Mouse (Mus musculus) kidney, embryonic 14.5 days (tissue): ENCODE results near the gene Timm23. TPM values are rescaled to one million over a fixed set of nuclear protein-coding genes. Genes with fewer than 3 reads are reported as not detected.
"Not testable (repeated sequence)": the region's sequence is repeated elsewhere in the genome, so short reads cannot be mapped to it uniquely, and the experiment has no call there.

Source experiments
- ATAC-seq: fragments of 200-750 bp; cut with Nextera tagmentation; 2 replicates; pipeline ENCODE4 v1.8.0; 2017; ENCODE audit warnings: moderate number of reproducible peaks, mild to moderate bottlenecking, moderate TSS enrichment, moderate library complexity; ENCODE audit not compliant: low FRiP score, low TSS enrichment
- H3K27ac ChIP-seq: fragments of 300-500 bp; sonication (generic); 2 replicates; pipeline ENCODE4 v1.5.1; 2014; ENCODE audit warnings: low read depth, mild to moderate bottlenecking, low read length, moderate library complexity, mixed read lengths
- H3K27me3 ChIP-seq: fragments of 300-500 bp; sonication (generic); 2 replicates; pipeline ENCODE4 v1.6.1; 2014; ENCODE audit warnings: mild to moderate bottlenecking, low read length; ENCODE audit not compliant: control insufficient read depth, insufficient read depth
- H3K36me3 ChIP-seq: fragments of 300-500 bp; sonication (generic); 2 replicates; pipeline ENCODE4 v1.6.1; 2014; ENCODE audit warnings: low read length, mixed read lengths; ENCODE audit not compliant: control insufficient read depth, insufficient read depth
- H3K4me1 ChIP-seq: fragments of 300-500 bp; sonication (generic); 2 replicates; pipeline ENCODE4 v1.6.1; 2014; ENCODE audit warnings: low read length, mixed read lengths; ENCODE audit not compliant: control insufficient read depth, insufficient read depth
- H3K4me2 ChIP-seq: fragments of 300-500 bp; sonication (generic); replicated peaks from 2 replicates; pipeline ENCODE4 v1.6.1; 2014; ENCODE audit warnings: low read depth, mild to moderate bottlenecking, low read length
- H3K4me3 ChIP-seq: fragments of 300-500 bp; sonication (generic); 2 replicates; pipeline ENCODE4 v1.5.1; 2014; ENCODE audit warnings: mild to moderate bottlenecking, low read length
- H3K9ac ChIP-seq: fragments of 300-500 bp; sonication (generic); 2 replicates; pipeline ENCODE4 v1.6.1; 2014; ENCODE audit warnings: low read depth, mild to moderate bottlenecking, low read length, moderate library complexity
- H3K9me3 ChIP-seq: fragments of 300-500 bp; sonication (generic); 2 replicates; pipeline ENCODE4 v1.6.1; 2016; ENCODE audit warnings: low read length; ENCODE audit not compliant: control insufficient read depth
- WGBS: fragments of 180-500 bp; shearing (Covaris S2); extraction: QIAGEN DNeasy Blood & Tissue Kit; methylation state at CpG from one replicate; pipeline ENCODE4 v1.1.7; 2014; 5-methylcytosine and 5-hydroxymethylcytosine counted together
- polyA plus RNA-seq: library from polyadenylated mRNA; unstranded; fragments of >200 nt; fragmentation: Nextera tagmentation; extraction: Ambion mirVana; gene quantifications from 2 replicates; pipeline ENCODE4 v1.2.1, GENCODE M21; 2014

Gene Timm23
- polyA plus RNA-seq, 1 experiment from 2014 or later, result 335 TPM

DNA sequence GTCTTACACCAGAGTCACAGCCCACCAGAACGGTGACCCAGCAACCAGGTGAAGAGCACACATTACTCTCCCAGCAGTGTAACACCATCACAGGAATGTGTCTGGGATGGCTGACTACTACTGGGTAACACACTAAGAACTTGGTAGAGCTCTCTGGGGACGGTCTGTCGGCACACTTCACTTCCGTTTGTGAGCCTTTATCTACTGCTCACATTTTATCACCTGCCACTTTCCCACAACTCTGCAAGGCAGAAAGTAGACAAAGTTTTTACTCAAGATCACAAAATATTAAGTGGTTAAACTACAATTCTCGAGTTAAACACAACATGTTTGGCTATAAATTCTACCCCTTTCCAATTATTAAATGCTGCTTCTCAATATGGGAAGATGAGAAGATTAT lies 9.8 kb downstream of the Timm23 start:
- H3K36me3 ChIP-seq, result peaks cover 70% of the 10 kb centered on the region
- no peak for ATAC-seq
- H3K9ac ChIP-seq, result no peak overlapping the region
- H3K4me2 ChIP-seq, result no peak overlapping the region
- no peaks in the 10 kb centered on the region for H3K4me1 ChIP-seq
- no peak overlapping the region for H3K4me3 ChIP-seq
- H3K9me3 ChIP-seq, result no peaks in the 10 kb centered on the region
- H3K27me3 ChIP-seq, result no peaks in the 10 kb centered on the region
- WGBS, result 90% methylated on average over 5 of the region's 5 CpGs
- no peak overlapping the region for H3K27ac ChIP-seq

DNA sequence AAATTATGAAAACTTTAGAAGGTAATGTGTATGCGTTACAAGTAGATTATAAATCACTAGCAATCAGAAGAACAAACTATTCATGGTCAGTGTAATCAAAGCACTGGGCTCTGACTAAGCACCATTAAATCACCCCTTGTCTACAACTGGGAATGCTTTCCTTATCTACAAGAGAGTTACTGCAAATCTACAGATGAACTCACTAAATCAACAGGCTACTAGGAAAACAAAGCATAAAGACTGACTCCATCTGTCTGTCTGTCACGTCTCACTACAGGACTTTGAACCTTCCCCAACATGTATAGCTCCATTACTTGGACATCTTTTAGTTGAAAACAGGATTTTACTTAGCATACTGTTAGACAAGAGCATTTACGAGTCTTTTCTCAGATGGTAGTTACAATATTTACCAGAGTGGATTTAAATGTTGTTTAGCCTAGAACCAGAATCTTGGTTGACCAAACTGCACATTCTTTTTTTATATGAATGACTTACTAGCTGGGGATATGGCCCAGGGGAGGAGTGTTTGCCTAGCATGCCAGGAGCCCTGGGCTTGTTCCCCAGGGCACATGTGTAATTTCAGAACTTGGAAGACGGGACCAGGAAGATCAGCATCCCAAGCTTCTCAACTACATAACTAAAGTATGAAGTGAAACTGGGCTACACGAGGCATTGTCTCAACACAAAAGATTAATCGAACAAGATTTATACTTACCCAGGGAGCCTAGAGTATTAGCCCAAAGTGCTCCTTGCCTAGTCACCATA lies 10.9 kb downstream of the Timm23 start:
- WGBS, result 71% methylated on average over 6 of the region's 6 CpGs
- no peaks in the 10 kb centered on the region for H3K4me1 ChIP-seq
- ATAC-seq, result no peak
- H3K27me3 ChIP-seq, result no peaks in the 10 kb centered on the region
- H3K36me3 ChIP-seq, result peaks cover 75% of the 10 kb centered on the region
- no peak overlapping the region; the same call in 1 of the 2 replicates for H3K27ac ChIP-seq
- H3K9me3 ChIP-seq, result no peaks in the 10 kb centered on the region
- no peak overlapping the region for H3K4me3 ChIP-seq
- no peak overlapping the region for H3K4me2 ChIP-seq
- no peak overlapping the region for H3K9ac ChIP-seq

DNA sequence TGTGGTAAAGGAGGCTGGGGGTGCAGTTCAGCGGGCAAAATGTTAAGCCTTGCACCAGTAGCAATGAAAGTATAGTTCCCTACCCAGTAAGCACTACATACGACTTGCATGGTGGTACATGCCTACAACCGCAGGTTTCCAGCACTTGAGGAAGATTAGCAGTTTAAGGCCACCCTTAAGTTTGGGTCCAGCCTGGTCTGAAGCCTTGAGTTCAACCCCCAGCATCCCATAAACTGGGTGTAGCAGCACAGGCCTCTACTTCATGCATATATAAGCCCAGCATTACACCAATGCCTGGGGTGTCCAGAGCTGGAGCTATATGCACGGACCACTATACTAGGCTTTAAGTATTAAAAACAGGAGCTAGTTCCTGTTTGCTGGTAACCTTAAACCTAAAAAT lies 17.9 kb downstream of the Timm23 start:
- H3K4me2 ChIP-seq, result no peak overlapping the region
- ATAC-seq, result no peak
- H3K9me3 ChIP-seq, result no peaks in the 10 kb centered on the region
- peaks cover 89% of the 10 kb centered on the region for H3K36me3 ChIP-seq
- 97% methylated on average over 4 of the region's 4 CpGs for WGBS
- H3K27me3 ChIP-seq, result no peaks in the 10 kb centered on the region
- H3K27ac ChIP-seq, result no peak overlapping the region
- H3K9ac ChIP-seq, result no peak overlapping the region
- no peaks in the 10 kb centered on the region for H3K4me1 ChIP-seq
- H3K4me3 ChIP-seq, result no peak overlapping the region

DNA sequence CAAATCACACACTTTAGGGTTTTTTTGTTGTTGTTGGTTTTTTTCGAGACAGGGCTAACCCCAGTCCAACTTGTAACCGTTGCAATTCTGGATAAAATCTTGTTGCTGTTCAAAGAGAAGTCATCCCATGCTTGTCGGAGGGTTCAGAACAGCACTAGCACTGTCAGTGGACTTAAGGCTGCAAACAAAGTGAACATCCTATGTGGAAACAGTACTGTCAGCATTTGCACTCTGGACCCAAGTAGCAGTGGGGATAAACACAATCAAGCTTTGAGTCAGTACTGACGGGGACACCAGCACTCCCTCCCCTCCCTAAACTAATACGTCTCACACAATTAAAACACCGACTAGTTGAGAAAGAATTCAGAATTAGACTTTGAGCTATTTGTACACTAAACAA lies 20.8 kb downstream of the Timm23 start:
- Histone ChIP-seq H3K4me1 (no peaks in the 10 kb centered on the region), H3K27me3 (no peaks in the 10 kb centered on the region), H3K27ac (no peak overlapping the region), H3K9me3 (no peaks in the 10 kb centered on the region), H3K36me3 (peaks cover 65% of the 10 kb centered on the region), H3K9ac (no peak overlapping the region), H3K4me2 (no peak overlapping the region), H3K4me3 (no peak overlapping the region)
- ATAC-seq, result no peak
- WGBS, result 89% methylated on average over 6 of the region's 6 CpGs

DNA sequence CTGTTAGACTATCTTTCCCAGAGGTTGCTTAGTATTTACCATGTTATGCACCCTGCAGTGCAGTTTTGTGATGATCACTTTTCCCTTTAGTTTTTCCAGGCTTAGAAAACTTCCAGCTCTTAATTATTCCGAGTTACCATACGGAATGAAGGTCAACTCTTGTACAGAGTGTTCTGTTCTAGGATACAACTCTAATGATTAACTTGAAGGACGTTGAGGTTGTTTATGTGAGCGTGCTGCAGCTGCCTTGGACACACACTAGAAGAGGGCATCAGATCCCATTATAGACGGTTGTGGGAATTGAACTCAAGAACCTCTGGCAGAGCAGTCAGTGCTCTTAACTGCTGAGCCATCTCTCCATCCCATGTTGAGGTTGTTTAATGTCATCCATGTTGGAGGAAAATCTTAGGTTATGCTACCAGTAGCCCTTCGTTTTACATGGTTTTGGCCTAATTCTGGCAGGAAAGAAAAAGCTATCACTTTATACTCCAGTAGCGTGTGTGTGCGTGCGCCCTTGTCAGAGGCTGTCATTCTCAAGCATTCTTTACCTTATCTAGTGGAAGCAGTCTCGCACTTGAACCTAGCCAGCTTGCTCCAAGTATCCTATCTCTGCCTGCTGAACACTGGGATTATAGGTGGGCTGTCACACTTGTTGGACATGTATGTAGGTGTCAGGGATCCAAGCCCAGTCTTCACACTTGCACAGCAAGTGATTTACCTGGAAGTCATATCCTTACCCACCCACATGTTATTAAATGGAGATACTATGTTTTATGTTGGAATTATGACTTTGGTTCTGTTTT lies 22.1 kb downstream of the Timm23 start:
- no peak overlapping the region for H3K9ac ChIP-seq
- no peak overlapping the region for H3K4me3 ChIP-seq
- H3K27ac ChIP-seq, result no peak overlapping the region
- no peak overlapping the region for H3K4me2 ChIP-seq
- no peaks in the 10 kb centered on the region for H3K27me3 ChIP-seq
- H3K9me3 ChIP-seq, result no peaks in the 10 kb centered on the region
- peaks cover 62% of the 10 kb centered on the region for H3K36me3 ChIP-seq
- 89% methylated on average over 10 of the region's 10 CpGs for WGBS
- ATAC-seq, result no peak
- no peaks in the 10 kb centered on the region for H3K4me1 ChIP-seq

DNA sequence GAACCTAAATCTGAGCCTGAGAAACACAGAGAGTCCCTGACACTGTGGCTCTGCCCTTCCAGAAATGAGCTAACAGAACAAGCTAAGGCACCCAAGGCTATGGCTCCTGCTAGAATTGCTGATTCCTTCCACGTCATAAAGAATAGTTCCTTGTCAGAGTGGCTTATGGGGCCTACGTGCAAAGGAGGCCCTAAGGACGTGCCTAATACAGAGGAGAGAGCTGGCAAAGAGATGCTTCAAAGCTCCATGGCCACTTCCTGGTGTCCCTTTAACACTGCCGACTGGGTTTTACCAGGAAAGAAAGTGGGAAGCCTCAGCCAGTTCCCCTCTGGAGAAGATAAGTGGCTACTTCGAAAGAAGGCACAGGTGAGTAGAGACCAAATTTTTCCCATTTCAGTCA lies 25.1 kb downstream of the Timm23 start:
- WGBS, result 91% methylated on average over 4 of the region's 5 CpGs
- not testable (repeated sequence) for ATAC-seq, H3K9ac ChIP-seq, H3K27ac ChIP-seq, H3K4me2 ChIP-seq, H3K9me3 ChIP-seq, H3K4me1 ChIP-seq, H3K4me3 ChIP-seq, H3K27me3 ChIP-seq
- peaks cover 54% of the 10 kb centered on the region for H3K36me3 ChIP-seq

DNA sequence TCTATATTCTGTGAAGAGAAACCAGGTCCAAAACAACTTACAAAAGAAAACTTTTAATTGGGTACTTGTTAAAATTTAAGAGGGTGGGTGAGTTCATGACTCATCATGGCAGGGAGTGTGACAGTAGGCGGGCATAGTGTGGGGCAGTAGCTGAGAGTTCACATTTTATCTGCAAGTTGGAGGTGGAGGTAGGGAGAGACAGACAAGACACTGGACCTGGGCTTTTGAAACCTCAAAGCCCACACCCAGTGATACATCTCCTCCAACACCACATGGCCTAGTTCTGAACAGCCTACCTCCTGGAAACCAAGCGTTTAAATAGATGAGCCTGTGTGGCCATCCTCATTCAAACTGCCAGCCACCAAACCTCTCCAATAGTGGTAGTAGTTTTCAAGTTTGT lies 26.4 kb downstream of the Timm23 start:
- H3K4me1 ChIP-seq, result no peaks in the 10 kb centered on the region
- peaks cover 42% of the 10 kb centered on the region for H3K36me3 ChIP-seq
- H3K27me3 ChIP-seq, result no peaks in the 10 kb centered on the region
- H3K9ac ChIP-seq, result no peak overlapping the region
- ATAC-seq, result no peak
- 91% methylated on average over 2 of the region's 2 CpGs for WGBS
- H3K4me3 ChIP-seq, result no peak overlapping the region
- no peak overlapping the region for H3K4me2 ChIP-seq
- H3K27ac ChIP-seq, result no peak overlapping the region
- no peaks in the 10 kb centered on the region for H3K9me3 ChIP-seq

DNA sequence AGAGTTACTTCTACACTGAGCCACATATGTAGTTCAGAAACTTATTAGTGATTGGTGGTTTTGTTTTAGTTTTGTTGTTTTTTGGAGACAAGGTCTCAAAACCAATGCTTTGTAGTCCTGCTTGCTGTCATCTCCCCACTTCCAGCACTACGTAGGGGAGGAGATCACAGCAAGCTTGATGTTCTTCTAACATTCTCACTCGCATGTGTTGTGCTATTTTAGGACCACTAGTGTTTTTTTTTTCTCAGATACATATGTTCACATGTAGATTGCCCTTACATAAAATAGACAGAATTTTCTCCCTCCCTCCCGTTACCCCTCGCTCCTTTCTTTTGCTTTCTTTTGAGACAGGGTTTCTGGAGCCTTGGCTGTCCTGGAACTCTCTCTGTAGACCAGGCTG lies 31.6 kb downstream of the Timm23 start:
- Histone ChIP-seq H3K36me3 (peaks cover 25% of the 10 kb centered on the region), H3K4me3 (no peak overlapping the region)
- WGBS, result 82% methylated on average over 4 of the region's 4 CpGs

DNA sequence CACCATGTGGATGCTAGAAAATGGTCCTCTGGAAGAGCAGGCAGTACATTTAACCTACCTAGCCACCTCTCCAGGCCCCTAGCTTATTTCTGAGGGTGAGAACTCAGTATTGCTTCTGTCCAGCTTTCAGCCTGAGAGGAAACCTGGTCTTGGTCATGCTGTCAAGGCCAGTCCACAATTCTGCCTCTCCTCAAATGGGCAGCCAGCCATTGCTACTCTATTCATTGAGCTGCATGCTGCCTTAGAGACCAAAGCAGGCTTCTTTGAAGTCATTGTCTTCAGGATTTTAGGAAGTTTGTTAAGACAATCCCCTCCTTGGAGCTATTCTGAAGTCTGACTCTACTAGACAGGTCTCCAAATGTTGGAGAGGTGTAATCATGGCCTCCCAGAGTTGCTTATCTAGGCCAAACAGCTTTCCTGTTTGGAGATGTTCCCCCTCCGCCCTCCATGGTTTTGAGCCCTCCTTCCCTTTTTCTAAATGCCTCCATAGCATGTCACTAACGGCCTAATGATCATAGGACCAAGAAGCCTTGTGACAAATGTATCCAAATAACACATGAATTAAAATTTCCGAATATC lies 33.0 kb downstream of the Timm23 start:
- 83% methylated on average over 3 of the region's 3 CpGs for WGBS
- H3K9me3 ChIP-seq, result no peaks in the 10 kb centered on the region
- H3K4me1 ChIP-seq, result 0 out of 2 replicates have a peak, but pooled peaks cover 8% of the 10 kb centered on the region
- H3K4me3 ChIP-seq, result no peak overlapping the region
- no peaks in the 10 kb centered on the region for H3K27me3 ChIP-seq
- H3K27ac ChIP-seq, result 0 out of 2 replicates have a peak overlapping the region, but pooled peaks have one; percentile 1
- H3K36me3 ChIP-seq, result peaks cover 13% of the 10 kb centered on the region
- H3K9ac ChIP-seq, result no peak overlapping the region
- ATAC-seq, result no peak
- no peak overlapping the region for H3K4me2 ChIP-seq

More for the DNA sequence above, 31.6 kb downstream of the Timm23 start:
- no peak for ATAC-seq
- Histone ChIP-seq H3K9ac (no peak overlapping the region), H3K27me3 (no peaks in the 10 kb centered on the region), H3K4me2 (no peak overlapping the region), H3K4me1 (0 out of 2 replicates have a peak, but pooled peaks cover 4% of the 10 kb centered on the region), H3K27ac (no peak overlapping the region), H3K9me3 (no peaks in the 10 kb centered on the region)
